Mouse (Mus musculus) B cell, adult 2 months (primary cell): ENCODE data around the gene Prr14.
"Not testable (repeated sequence)": the region's sequence is repeated elsewhere in the genome, so short reads cannot be mapped to it uniquely, and the experiment has no call there.

Experiments
- DNase-seq, 2 experiments: peaks; one replicate each; pipeline ENCODE4 v3.0.0; 2022

Gene Prr14

DNA sequence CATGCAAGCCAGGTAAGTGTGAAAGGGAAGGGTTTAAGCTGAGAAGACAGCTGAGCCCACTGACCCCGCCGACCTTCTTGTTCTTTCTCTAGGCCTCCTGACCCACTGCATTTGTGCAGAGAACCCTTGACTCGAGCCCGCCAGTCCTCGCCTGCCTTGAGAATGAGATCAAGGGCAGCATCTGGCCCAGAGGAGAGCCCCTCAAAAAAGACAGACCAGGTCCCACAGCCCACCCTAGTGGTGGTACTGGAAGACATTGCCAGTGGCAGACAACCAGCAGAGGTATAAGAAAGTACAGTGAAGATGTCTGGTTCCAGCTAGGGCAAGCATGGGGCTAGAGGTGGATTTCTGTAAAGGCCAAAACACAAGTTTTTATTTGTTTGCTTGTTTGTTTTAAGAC lies 14.3 kb downstream of the Prr14 start:
- no peak for DNase-seq

DNA sequence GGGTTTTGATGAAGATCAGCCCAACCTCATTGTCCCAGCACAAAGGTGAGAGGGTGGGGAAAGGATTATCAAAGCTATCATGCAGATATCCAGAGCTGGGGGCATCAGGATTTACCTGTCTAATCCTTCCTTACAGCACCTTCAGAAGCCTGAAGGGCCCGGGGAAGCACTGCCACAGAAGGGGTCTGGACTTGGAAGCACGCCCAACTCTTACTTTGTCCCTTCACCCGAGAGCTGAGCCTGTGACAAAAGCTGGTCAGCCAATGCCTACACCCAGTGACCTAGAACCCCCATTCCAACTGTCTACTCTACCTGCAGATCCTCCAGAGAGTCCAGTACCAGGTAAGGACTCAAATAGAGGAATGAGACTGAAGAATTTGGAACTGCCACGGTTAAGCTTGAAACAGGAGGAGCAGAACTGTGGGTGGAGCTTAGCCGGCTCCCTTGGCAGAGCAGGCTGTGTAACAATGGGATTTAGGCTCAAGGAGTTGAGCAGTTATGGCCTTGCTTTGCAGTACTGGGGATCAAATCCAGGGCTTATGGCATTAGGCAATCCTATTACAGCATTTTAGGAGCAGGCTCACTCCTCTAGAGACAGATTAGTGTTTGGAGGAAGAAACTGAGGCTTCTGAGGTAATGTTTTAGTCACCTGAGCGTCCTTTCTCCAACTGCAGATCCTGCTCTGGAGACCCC lies 15.1 kb downstream of the Prr14 start:
- DNase-seq: no peak

DNA sequence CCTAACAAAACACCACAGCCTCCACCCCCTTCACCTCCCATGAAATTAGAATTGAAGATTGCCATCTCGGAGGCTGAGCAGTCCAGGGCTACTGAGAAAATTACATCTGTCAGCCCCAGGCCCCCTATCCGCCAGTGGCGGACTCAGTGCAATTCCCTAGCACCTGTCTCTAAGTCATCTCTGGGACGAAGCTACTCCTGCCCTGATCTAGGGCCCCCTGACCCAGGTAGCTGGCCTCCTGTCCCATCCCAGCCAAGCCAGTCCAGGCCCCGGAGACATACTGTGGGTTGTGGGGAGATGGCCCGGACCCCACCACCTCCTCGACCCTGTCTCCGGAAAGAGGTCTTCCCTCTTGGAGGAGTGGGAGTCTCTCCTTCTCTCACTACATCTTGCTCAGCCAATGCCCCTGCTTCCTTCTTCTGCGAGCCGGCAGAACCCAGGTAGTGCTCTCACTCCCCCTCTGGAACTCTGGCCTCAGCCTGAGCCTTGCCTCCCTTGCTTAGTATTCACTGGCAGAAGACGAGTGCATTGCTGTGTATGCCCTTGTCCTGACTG lies 15.9 kb downstream of the Prr14 start:
- no peak for DNase-seq

DNA sequence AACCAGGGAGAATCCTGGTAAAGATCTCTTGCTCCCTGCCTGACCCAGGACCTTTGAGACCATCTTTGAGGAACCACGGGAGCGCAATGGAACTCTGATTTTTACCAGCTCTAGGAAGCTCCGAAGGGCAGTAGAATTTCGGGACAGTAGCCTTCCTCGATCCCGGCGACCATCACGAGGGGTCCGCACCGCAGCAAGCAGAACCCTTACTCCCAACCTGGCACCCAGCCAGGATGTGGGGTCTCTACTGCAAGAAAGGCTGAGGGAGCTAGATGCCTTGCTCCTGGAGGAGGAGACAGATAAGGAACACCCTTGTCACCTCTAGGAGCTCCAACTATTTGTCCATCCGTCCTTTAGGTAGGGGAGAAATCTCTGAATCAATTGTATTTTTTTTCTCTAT lies 16.9 kb downstream of the Prr14 start:
- DNase-seq: no peak

DNA sequence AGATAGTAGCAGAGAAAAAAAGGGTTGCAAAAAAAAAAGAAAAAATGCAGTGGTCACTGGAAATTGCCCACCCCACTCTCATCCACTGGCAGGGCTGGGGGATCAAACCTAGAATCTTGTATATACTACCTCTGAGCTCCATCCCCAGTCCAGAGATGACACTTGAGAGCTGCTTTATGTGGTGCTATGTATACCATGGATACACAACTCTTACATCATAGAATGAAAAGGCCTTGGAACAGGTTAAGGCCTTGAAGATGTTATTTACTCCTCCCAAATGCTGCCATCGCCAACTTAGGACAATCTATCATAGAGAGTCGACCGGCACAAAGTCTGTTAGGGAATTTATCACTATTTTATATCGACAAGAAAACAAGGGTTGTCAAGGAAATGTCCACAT lies 17.4 kb downstream of the Prr14 start:
- DNase-seq: no peak

DNA sequence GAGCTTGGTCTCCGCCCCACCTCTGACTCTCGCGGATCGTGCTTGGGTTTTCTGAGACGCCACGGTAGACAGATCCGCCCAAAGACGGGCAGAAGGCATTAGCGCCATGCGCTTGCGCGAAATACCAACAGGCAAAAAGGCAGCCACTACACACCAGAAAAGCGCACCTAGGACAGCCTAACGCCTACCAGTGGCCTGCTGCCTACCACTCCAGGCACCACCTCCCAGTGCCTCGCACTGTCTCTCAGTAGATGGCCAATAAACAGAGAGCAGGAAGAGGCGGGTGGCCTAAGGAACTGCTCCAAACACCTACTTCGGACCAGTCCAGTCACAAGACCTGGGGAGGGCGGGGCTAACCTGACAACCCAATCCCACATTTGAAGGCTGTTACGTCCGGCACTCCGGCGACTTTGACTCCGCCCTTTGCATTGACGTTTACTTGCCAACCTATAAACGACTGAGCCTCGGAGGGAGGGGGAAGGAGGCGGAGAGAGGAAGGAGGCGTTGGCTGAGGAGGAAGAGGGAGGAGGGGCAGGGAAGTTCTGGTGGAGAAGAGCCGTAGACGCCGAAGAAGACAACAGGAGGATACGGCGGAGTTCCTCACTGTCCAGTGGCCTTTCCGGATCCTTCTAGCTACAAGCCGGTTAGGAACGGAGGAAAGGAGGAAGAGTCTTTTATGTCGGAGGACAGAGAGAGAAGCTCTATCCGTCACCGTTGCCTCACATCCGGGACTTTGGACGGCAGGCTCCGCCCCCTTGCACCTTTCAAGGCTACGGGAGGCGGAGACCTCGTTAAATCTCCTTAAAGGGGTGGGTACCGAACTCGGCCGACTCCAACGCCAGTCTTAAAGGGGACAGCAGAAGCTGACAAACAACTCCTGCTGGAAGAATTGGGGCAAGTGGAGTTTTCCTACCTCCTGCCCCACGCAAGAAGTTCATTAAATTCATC lies 18.6 kb downstream of the Prr14 start:
- DNase-seq: peak; percentile 98 to 99

DNA sequence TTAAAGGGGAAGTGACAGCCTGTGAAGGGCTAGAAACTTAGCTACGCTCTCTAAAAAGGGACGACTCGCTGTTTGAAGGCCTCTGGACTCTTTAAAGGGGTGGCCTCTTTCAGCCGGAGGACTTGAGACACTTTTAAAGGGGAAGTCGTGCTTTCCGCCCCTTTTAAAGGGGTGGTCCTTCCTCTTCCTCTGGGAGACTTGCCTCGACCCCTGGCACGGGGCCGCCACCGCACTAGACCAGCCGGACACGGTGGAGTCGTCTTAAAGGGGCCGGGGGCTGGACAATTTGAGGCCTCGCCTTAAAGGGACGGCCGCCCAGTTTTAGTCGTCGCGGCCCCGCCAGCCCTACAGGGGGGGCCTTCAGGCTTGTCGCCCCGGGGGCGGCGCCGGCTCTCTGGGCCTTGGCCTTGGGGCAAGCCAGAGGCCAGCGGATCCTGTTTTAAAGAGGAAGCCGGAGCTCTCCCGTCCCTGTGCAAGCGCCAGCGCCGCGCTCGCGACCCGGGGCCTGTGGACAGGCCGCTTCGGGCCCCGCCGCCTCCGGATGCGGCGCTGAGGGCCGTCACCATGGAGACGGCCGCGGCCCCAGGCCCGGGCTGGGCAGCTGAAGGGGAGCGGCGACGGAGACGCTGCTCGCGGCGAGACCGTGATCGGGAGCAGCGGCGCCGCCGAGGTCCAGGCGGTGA lies 19.4 kb downstream of the Prr14 start, which contains the start of gene Fbrs:
Gene Fbrs (plus strand): TSS at position 565 of the 683 bp plus-strand sequence.
- DNase-seq: no peak

DNA sequence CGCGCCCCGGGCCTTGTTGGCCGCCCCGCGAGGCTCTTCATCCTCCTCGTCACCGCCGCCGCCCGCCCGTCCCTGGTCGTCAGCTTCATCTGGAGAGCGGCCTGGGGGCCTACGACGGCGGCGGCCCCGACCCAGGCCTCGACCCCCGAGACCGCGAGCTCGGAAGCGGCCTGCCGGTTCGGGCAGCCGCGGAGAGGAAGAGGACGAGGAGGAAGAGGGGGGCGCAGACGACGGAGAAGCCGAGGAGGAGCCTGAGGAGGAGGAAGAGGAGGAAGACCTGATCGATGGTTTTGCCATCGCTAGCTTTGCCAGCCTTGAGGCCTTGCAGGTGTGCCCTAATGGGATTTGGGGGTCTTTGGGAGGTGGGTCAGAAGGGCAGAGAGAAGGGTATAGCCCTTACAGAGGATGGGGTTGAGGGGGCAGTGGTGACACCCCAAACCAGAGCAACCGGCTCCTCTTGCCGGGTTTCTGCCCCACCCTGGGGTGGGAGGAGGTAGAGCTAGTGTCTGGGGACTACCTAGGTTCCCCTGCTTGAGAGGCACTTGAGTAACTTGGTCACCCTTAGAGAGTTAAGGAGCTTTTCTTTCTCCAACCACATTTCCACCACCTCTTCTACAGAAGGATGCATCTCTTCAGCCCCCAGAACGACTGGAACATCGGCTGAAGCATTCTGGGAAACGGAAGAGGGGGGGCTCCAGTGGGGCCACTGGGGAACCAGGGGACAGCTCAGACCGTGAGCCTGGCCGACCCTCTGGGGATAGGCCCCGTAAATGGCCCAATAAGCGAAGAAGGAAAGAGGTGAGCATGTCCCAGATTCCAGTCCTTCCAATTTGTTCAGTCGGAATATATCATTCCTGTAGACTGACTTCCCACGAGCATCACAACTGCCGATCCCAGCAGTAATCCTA lies 20.2 kb downstream of the Prr14 start:
- peak; percentile 28 to 35 for DNase-seq

DNA sequence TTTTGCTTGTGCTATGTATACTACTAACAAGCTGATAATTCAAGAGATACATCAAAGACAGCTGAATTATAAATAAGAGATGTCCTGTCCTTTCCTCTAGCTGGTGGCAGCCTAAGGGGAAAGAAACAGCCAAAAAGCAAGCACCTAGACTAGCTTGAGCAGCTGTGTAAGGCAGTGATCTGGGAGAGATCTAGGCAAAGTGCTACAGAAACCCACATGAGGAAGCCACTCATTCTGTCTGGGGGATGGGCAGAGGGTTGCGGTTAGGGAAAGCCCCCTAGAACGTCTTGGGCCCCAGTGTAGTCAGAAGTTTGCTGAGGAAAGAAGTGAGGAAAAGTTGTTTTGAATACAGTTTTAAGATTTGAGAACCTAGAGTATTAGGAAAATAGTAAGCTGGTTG lies 20.9 kb downstream of the Prr14 start:
- peak; percentile 90 to 92 for DNase-seq

DNA sequence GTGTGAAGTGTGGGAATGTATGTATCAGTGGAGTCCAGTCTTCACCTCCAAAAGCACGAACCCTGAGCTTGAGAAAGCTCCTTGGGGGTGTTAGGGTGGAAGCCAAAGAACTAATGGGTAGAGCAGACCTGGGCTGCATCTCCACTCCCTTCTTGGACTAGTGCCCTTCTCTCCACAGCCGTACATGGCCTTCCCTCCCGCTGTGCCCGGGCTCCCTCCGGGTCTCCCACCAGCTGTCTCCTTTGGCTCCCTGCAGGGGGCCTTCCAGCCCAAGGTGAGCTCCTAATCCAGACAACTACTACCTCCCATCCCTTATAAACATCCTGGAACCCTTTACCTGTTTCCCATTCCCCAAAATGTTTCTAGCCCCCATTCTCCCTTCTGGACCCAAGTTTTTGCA lies 26.0 kb downstream of the Prr14 start:
- DNase-seq: no peak

DNA sequence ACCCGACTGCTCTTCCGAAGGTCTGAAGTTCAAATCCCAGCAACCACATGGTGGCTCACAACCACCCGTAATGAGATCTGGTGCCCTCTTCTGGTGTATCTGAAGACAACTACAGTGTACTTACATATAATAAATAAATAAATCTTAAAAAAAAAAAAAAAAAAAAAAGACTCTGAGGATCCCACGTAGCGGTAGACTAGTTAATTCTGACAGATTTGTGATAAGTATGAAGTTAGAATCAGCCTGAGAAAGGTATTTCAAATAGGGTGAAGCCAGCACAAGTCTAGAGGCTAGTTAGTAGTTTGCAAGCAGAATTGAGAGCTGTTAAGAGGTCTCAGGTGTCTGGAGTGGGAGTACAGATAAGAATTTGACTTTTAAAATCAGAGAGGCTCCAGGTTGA lies 29.0 kb downstream of the Prr14 start:
- DNase-seq: not testable (repeated sequence)

DNA sequence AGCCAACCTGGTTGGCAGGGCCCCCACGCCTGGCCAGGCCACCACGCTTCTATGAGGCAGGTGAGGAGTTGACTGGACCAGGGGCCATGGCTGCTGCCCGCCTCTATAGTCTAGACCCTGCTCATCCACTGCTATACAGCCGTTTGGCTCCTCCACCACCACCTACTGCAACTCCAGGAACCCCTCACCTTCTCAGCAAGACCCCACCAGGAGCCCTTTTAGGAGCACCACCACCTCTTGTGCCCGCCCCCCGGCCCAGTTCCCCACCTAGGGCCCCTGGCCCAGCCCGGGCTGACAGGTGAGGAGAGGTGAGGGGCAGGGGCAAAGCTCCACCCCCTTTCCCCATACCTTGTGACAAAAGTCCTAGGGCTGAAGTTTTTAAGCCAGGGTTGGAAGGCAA lies 30.6 kb downstream of the Prr14 start:
- DNase-seq: no peak

DNA sequence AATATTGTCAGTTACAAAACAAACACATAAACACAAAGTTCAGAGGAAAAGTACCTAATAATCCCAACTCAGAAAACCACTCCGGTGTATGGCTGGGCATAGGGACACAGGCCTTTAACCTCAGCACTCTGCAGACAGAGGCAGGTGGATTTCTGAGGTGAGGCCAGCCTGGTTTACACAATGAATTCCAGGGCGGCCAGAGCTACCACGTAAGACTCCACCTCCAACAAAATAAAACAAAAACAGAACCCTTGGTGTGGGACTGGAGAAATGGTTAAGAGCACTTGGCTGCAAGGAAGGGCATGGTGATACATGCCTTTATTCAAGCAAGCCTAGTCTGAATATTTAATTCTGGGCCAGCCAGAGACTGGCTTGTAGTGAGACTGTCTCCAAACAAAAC lies 32.4 kb downstream of the Prr14 start:
- DNase-seq: no peak

DNA sequence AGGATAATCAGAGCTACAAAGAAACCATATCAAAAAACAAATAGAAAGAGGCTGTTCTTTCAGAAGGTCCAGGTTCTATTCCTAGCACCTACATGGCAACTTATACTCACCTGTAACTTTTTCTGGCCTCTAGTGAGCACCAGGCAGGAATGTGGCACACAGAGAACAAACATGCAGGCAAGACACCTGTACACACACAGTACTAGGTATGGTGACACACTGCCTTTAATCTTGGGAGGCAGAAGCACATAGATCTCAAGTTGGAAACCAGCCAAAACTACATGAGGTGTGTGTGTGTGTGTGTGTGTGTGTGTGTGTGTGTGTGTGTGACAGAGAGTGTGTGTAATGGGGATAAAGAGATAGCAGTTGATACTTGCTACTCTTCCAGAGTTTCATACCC lies 35.2 kb downstream of the Prr14 start:
- no peak for DNase-seq

DNA sequence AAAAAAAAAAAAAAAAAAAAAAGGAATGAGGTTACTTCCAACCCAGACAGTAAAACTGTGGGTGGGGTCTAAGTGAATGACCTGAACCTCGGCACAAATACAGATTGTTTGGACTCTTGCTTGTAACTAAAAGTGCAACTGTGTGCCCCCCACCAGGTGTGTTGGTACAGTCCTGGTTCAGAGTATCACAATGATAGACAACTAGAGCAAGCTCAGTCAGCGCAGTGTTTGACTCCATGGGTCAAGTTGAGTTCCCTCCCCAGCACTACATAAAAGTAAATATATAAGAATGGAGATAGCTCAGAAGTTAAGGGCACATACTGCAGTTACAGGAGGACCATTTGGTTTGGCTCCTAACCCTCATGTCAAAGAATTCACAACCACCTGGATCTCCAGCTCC lies 38.0 kb downstream of the Prr14 start:
- no peak for DNase-seq

DNA sequence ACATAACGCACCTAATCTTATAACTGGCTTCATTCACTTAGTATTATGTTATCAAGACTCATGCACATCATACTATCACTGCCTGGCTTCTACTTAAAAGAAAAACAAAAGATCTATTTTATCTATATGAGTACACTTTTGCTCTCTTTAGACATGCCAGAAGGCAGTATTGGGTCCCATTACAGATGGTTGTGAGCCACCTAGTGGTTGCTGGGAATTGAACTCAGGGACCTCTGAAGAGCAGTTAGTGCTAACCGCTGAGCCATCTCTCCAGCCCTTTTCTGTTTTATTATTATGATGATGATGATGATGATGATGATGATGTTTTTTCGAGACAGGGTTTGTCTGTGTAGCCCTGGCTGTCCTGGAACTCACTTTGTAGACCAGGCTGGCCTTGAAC lies 39.0 kb downstream of the Prr14 start:
- peak; percentile 66 to 75 for DNase-seq

DNA sequence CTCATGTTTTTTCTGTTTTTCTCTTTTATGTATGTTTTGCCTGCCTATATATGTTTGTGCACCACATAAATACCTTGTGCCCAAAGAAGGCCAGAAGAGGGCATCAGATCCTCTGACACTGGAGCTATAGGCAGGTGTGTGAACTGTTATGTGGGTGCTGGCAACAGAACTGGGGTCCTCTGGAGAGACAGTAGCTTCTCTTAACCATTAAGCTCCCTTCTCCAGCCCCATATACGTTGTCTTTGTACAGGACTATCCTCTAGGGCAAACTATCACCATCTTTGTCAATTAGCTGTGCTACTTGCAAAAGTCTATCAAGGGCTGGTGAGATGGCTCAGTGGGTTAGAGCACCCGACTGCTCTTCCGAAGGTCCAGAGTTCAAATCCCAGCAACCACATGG lies 48.9 kb downstream of the Prr14 start:
- no peak for DNase-seq

DNA sequence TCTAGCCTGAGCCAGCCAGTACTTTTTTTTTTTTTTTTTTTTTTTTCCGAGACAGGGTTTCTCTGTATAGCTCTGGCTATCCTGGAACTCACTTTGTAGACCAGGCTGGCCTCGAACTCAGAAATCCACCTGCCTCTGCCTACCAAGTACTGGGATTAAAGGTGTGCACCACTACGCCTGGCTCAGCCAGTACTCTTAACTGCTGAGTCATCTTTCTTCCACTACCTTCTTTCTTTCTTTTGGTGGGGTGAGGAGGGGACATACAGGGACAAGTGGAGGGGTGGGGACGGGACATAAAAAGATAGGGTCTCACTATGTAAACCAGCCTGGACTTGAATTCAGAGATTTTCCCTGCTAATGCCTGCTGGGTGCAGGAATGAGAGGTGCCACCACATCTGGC lies 50.4 kb downstream of the Prr14 start:
- not testable (repeated sequence) for DNase-seq

DNA sequence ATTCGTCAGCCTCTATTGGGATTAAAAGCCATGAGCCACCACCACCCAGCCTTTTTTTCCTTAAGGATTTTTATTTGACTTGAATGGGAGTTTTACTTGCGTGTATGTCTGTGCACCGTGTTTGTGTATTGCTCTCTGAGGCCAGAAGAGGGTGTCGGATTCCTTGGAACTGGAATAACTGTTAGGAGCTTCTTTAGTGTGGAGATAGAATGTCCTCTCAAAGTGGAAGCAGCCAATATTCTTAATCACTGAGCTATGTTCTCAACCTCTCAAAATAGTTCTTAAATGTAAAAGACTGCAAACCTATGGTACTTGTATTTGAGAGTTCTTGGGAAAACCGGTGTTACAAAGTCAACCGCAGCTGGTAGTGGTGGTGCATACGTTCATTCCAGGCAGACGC lies 51.8 kb downstream of the Prr14 start:
- no peak for DNase-seq

DNA sequence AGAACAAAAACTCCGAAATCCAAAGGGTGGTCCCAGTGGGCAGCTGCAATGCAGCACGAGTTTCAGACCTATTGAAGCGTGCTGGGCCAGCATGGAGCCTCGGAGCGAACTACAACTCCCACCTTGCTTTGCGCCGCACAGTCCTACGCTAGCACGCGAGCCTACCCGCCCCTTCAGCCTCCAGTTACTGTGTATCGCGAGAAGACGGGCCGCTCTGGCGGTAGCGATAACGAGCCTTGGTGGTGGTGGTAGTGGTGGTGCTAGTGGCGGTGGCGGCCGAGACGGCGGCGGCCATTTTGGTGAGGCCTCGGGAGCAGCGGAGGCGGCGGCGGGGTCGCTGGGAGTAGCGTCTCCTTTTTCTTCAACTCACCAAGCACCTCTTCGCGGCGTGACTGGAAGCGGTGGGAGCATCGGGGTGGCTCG lies 52.4 kb downstream of the Prr14 start, which contains the start of gene Srcap:
Gene Srcap (plus strand): TSS at position 176 of the 423 bp plus-strand sequence.
- peak; percentile 95 to 96 for DNase-seq

DNA sequence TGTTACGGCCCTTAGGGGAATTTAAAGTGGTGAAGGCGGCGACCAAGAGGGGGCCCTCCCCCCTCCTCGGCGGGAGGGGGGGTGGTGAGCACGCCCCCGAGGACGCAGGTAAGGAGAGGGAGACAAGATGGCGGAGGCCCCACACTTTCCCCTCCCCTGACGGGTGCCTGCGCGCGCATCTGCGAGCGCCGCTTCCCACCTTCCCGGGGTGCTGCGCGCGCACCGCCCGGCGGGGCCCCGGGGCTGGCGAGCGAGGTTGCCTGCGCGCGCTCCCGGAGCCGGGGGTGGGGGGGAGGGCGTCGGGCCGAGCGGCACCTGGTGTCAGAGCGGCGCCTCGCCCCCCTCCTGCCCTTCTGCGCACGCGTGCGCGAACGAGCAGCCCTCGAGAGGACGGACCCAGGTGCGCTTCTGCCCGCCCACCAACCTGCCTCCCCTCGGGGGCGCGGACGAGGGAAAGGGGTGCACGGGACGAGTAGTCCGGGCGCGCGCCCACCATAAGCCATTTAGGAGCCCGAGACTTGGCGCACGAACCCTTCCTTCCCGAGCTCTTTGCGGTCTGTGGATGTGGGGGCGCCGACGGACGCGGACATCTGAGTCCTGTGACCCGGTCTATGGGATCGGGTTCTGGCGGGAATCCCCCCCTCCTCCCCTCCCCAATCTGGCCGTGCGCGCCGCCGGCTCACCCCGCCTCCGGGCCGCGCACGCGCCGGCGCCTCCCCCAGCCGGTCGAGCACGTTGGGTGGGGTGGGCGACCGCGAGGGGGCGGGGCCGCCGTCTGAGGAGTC lies 53.0 kb downstream of the Prr14 start:
- peak in 1 of 2 experiments; percentile 93 for DNase-seq
